Mouse (Mus musculus) naive thymus-derived CD4-positive, alpha-beta T cell, adult 2 months (primary cell): ENCODE results near the gene Gpnmb.

Experiments used
- DNase-seq: peaks from one replicate; pipeline ENCODE4 v3.0.0-alpha.2; 2011; ENCODE audit warnings: low read depth

Gpnmb gene

DNA sequence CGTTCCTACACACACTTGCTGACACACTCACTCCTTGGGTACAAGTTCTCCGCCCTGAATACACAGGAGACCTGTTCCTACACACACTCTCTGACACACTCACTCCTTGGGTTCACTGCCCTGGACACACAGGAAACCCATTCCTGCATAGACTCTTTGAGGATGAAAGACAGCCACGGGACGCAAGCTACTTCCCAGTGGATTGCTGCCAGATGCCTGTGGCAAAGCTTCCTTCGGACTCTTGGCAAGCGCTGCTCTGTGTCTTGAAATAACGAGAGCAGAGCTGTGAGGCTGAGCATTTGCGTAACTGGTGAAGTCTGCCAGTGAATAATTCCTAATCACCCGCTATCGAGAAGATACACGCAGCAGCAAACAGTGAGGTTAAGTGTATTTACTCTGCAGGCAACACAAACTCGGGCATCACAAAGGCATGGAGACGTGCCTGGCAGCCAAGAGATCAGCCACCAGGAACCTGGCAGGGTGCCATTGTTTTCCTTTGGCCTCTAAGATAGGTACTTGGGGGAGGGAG is 60.7 kb downstream of the Gpnmb start:
- no peak for DNase-seq

DNA sequence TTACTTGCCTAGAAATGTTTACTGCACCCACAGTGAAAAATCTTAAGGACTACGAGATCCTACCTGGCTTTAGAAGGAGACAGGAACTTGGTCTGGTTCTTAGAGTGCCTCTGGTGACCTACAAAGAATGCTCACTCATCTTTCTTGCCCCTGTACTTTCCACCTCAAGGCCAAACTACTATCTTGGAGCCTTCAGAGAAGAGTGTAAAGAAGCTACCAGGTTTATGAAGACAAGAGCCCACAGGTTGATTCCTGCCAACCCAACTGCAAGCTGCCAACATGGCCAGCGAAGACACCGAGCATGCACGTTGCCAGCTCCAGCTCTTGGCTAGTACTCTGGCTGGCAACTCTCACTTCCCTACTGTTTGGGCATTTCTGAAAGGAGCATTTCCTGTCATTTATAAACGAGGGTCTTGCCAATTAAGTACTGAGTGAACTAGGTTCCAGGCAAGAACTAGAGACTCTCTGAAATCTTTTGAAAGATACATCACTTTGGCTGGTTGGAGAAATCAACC is 61.3 kb downstream of the Gpnmb start:
- no peak for DNase-seq

DNA sequence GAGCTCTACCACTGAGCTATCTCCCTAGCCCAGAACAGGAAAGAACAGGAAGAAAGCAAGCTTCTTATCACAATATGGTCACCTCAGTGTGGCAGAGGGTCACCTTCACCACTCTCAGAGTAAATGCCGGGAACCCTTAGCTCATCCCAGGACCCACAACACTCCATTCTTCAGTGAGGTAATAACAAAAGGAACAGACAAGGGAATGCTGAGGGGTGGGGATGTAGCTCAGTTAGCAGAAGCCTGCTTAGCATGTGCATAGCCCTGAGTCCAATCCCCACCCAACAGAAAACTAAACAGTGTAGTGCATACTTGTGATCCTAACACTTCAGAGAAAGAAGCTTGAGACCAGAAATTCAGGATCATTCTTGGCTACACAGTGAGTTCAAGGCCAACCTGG is 62.7 kb downstream of the Gpnmb start:
- DNase-seq = no peak

DNA sequence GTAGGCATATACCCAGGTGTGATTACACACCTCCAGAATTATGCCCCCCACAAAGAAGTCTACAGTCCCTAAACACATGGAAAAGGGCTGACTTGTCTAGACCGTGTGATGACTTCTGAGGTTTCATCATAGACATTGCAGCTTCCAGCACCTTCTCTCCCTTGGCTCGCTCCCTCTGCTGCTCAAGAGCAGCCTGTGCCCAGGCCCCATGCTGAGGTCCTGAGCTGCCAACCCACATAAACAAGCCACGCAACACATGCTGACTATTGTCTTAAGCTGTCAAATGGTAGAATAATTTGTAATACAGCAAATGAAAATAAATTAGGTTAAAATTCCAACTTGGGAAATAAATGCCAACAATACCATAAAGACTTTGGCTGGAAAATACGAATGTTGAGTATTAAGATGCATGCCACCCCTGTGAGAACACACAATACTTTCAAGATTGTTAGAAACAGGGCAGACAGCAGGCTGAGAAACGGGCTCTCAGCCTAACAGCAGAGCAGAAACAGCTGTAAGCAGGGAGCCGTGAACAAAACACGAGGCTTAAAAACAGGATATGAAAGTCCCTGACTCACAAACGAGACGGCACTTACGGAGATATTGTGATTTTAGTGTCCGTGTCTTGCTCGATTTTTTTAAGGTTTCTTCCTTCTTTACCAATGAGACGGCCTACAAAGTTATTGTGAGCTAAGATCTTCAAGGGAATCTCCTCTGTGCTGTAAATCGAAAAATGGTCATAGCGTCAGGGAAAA is 70.6 kb downstream of the Gpnmb start:
- DNase-seq = no peak

DNA sequence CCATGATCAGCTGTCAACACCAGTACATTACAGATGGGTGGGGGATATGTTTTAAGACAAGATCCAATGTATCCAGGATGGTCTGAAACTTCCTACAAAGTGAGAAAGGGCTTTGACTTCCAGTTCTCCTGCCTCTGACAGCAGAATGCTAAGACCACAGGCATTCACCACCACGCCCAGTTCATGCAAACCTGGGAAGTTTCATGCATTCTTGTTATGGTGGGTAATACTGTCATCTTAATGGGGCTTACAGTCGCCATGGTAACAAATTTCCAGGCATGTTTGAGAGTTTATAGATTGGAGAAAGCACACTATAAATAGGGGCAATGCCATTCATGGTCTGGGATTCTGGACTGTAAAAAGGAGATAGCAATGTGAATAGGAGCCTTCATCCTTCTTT is 72.8 kb downstream of the Gpnmb start:
- DNase-seq = no peak

DNA sequence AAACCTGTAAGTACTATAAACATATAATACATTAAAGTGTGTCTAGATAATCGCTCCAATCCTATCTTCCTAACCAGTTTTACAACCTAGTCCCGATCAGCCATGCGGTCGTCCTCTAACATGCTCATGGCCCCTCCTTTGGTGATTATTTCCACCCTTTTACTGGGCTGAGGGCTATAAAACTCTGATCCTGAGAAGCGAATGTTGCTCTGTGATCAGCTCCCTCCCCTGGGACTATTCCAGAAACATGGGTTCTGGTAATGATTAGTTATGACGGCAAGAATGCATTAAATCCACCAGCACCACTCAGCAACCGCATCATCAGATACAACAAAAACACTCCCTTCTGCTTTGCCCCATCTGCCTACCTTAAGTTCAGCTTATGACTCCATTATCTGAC is 77.5 kb downstream of the Gpnmb start:
- DNase-seq = no peak

DNA sequence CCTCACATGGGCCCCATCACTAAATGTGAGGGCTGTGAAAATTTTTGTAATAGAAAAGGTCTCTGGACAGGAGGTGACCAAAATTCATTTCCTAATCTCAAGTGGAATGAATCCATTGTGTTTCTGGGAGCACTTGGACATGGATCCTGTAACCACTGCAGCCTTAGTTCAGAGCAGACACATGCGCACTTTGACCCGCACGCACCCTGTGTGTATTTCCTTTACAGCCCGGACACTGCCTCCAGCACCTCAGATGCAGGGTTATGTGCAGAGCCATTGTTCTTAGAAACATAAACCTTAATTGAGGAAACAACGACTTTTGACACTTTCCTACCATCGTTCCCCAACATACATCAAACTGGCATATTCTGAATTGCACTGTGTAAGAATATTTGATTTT is 78.1 kb downstream of the Gpnmb start:
- DNase-seq = no peak

DNA sequence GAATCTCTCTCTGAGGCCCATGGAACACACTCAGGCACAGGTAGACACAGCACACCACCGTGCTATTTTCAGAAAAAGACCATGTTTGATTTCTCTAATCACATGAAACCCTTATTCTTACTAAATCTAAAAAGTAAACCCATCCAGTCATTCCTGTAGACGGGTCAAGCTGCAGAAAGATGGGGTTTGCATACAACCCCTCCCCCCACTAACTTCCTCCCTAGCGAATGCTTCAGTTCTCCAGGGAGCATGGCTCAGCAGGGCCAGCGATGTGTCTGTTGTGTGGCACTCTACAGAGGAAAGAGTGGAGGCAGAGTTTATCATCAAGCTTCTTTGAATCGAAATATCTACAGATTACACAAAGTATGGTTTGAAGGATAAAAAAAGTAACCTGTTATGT is 79.2 kb downstream of the Gpnmb start:
- no peak for DNase-seq

DNA sequence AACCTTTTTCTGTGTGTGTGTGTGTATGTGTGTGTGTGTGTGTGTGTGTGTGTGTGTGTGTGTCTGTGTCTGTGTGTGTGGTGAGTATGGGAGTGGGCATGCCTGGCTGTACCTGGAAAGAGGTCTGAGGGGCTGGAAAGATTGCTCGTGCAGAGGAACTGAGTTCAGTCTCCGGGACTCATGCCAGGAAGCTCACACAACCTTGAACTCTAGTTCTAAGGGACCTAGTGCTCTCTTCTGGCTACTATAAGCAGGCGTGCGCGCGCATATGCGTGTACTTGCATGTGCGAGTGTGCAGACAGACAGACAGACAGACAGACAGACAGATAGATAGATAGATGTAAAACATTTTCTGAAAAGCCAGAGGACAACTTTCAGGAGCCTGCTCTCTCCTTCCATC is 79.9 kb downstream of the Gpnmb start:
- no peak for DNase-seq

DNA sequence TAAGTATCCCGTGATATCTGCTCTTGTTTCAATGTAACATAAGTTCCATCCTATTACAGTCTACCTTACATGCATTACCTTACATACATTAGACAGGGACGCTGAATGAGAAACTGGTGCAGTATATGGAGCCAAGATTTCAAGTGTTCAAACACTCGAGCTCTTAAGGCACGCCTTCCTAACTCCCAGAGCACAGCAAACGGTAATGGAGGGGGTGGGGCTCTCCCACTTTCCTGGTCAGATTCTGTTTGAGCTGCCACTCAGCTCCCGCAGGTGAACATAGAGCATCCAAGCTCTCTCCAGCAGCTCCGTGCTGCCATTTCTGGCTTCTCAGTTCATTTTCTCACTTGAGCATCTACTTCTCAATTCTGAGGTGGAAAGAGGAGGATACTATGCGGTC is 82.1 kb downstream of the Gpnmb start:
- DNase-seq = no peak

DNA sequence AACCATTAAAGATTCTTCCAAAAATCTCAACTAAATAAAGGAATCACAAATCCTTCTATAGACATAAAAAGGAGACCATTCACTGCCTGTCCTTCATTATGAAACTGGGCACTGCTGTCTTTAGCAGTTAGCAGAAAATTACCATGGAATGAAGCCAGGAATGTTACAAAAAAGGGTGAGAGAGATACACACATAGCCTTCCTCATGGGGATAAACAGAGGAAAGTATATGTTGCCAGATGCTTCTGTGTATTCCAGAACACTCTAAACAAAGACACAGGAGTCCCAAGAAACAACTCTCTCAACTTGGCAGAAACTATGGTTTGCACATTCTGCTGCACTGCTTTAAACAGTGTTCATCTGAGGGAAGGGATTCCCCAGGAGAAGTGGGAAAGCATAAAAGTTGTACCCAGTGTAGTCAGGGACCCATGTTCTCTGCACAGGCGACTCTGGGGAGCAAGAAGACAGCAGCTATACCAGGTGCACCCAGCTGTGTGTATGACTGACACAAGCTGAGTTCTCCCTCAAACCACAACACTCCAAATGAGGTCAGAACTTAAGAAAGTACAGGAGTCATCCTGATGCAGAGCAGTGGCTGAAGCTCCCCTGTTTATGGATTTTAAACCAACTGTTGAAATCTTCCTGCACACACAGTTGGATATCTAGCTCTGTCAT is 83.3 kb downstream of the Gpnmb start:
- DNase-seq = no peak

DNA sequence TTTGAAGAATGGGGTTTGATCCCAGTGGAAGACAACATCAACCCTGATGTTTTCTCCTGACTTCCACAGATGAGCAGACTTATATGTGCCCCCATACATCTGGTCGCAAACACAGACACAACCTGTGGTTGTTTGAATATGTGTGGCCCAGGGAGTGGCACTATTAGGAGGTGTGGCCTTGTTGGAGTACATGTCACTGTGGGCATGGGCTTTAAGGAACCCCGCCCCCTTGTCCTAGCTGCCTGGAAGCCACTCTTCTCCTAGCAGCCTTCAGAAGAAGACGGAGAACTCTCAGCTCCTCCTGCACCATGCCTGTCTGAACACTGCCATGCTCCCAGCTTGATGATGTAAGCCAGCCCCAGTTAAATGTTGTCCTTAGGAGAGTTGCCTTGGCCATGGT is 84.0 kb downstream of the Gpnmb start:
- DNase-seq = no peak
